Mouse (Mus musculus): ENCODE measurements around the gene Prg3.

Gene Prg3

DNA sequence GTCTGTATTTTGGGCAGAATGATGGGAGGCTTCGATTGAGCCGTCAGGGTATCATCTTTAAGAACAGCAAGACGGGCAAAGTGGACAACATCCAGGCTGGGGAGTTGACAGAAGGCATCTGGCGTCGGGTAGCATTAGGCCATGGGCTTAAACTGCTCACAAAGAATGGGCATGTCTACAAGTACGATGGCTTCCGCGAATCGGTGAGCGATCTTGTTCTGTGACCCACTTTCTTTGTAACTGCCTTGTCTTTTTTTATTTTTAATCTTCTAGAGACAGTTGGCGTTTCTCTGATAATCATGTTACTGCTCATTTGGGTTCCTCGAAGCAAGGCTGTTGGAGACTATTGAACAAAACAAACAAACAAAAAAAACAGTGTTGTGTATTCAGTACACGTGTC lies 50.3 kb downstream of the Prg3 start:
- no peak for DNase-seq (ENCODE audit: low spot score in 2 of 2)

Measured in right cerebral cortex, postnatal 10 days (tissue).